In the genomic region with DNA sequence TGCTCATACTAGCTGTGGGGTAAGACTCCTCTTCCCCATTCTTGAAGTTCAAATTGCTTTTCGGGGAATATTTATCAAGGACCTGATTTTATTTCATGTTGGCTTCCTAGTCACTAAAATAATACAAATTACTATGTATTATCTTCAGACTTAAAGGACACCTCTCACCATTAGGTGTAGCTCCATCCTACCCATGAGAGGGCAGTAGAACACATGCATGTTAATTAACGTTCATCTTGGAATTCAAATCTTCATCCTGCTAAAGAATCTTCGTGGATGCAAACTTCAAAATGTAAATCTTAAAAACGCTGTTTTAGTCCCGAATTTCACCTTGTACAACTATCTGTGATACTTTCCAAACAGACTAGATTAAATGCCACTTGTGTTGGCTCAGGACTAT, we compare ENCODE assay signal across 26 mouse cellular contexts. TPM values are rescaled to one million over a fixed set of nuclear protein-coding genes. Genes with fewer than 3 reads are reported as not detected.
A peak's percentile ranks its signal among the peaks of the same experiment; 100 is the strongest.
DNase-seq lines count a peak whose midpoint lies in the region; ATAC-seq and TF ChIP-seq lines count a peak whose summit lies in the region.
"Had no signal": no experiment of that assay in that cellular context is flagged by ENCODE, and none has a peak within 500 bp of the region (broad histone marks: within the 10 kb centered on the region; RNA-seq: fewer than 3 reads in every experiment).

No protein-coding gene starts in this region.

- no peaks in the 10 kb centered on the region for H3K36me3 ChIP-seq in liver, embryonic 12.5 days
- no peaks in the 10 kb centered on the region for H3K36me3 ChIP-seq in liver, embryonic 11.5 days (ENCODE audit: control insufficient read depth, insufficient read depth, low read length)
- H3K36me3 ChIP-seq in E14TG2a.4 (ENCODE audit: insufficient read depth, low read length) = 0 out of 2 replicates have a peak, but pooled peaks cover 3% of the 10 kb centered on the region
- no peaks in the 10 kb centered on the region for H3K36me3 ChIP-seq in liver, embryonic 15.5 days (replicated peaks)
- H3K36me3 ChIP-seq: forebrain, embryonic 10.5 days; heart, embryonic 10.5 days; hindbrain, embryonic 12.5 days; limb, embryonic 12.5 days; midbrain, embryonic 12.5 days; neural tube, embryonic 12.5 days; stomach, embryonic 15.5 days had no signal

- H3K27ac ChIP-seq in gastrocnemius, adult 2 months = peak overlapping the region; percentile 46
- no peak overlapping the region for H3K27ac ChIP-seq in liver, embryonic 12.5 days
- H3K27ac ChIP-seq in liver, embryonic 11.5 days (ENCODE audit: low read depth, low read length) = no peak overlapping the region
- no peak overlapping the region for H3K27ac ChIP-seq in liver, embryonic 15.5 days (replicated peaks)
- H3K27ac ChIP-seq: forebrain, embryonic 10.5 days; hindbrain, embryonic 12.5 days; layer of hippocampus, adult 2 months; limb, embryonic 12.5 days; midbrain, embryonic 12.5 days; neural tube, embryonic 12.5 days; stomach, embryonic 15.5 days had no signal

- intact Hi-C loops in gastrocnemius, adult 2 months (cut with DNase I) = loop anchor here (5.0 kb wide), 2 partner anchors 46 to 71 kb away; a partner anchor contains a TSS

- no peaks in the 10 kb centered on the region for H3K9me3 ChIP-seq in liver, embryonic 12.5 days (replicated peaks)
- no peaks in the 10 kb centered on the region for H3K9me3 ChIP-seq in liver, embryonic 11.5 days (ENCODE audit: control insufficient read depth, low read length)
- no peaks in the 10 kb centered on the region for H3K9me3 ChIP-seq in E14TG2a.4 (ENCODE audit: low read length)
- H3K9me3 ChIP-seq in liver, embryonic 15.5 days (replicated peaks) = no peaks in the 10 kb centered on the region
- H3K9me3 ChIP-seq: forebrain, embryonic 10.5 days; heart, embryonic 10.5 days; hindbrain, embryonic 12.5 days; limb, embryonic 12.5 days; midbrain, embryonic 12.5 days; neural tube, embryonic 12.5 days; stomach, embryonic 15.5 days had no signal

- no peak for TF ChIP-seq CTCF in gastrocnemius, adult 2 months (IDR thresholded peaks at IDR 0.05)
- TF ChIP-seq CTCF in E14TG2a.4 (conservative IDR thresholded peaks at IDR 0.05; ENCODE audit: low read length) = no peak

- no peak for DNase-seq in gastrocnemius, adult 2 months
- no peak for DNase-seq in gastrocnemius, adult 8-10 months (ENCODE audit: low spot score in 2 of 2)
- DNase-seq in liver, embryonic 11.5 days (ENCODE audit: low spot score) = no peak
- no peak for DNase-seq in right cerebral cortex, adult 18-20 months
- DNase-seq in urinary bladder, postnatal 10 days (ENCODE audit: low spot score) = no peak
- DNase-seq: adrenal gland, postnatal 14 days; cerebellum, adult 8-10 months; cerebellum, postnatal 36 days; kidney, adult 9 months; right cerebral cortex, postnatal 4 days; thymus, adult 18-20 months had no signal

- H3K4me2 ChIP-seq in liver, embryonic 12.5 days = peak overlapping the region; percentile 99
- no peak overlapping the region for H3K4me2 ChIP-seq in liver, embryonic 11.5 days
- peak overlapping the region; percentile 98; the same call in 1 of the 2 replicates for H3K4me2 ChIP-seq in liver, embryonic 15.5 days

- H3K27me3 ChIP-seq in liver, embryonic 12.5 days (replicated peaks) = peaks cover 9% of the 10 kb centered on the region; the same call in 1 of the 2 replicates
- H3K27me3 ChIP-seq in liver, embryonic 11.5 days (replicated peaks; ENCODE audit: control insufficient read depth, insufficient read depth, low read length) = no peaks in the 10 kb centered on the region
- H3K27me3 ChIP-seq in E14TG2a.4 (ENCODE audit: insufficient read depth, low read length) = no peaks in the 10 kb centered on the region
- H3K27me3 ChIP-seq in liver, embryonic 15.5 days = peaks cover 15% of the 10 kb centered on the region; the same call in 1 of the 2 replicates
- H3K27me3 ChIP-seq: limb, embryonic 12.5 days; stomach, embryonic 15.5 days had no signal

- H3K4me1 ChIP-seq in liver, embryonic 12.5 days = peaks cover 48% of the 10 kb centered on the region
- no peaks in the 10 kb centered on the region; the same call in 1 of the 2 replicates for H3K4me1 ChIP-seq in liver, embryonic 11.5 days (replicated peaks; ENCODE audit: control insufficient read depth, insufficient read depth, low read length)
- peaks cover 67% of the 10 kb centered on the region for H3K4me1 ChIP-seq in E14TG2a.4 (replicated peaks; ENCODE audit: low read depth, low read length)
- H3K4me1 ChIP-seq in liver, embryonic 15.5 days (replicated peaks) = peaks cover 24% of the 10 kb centered on the region

- no peak overlapping the region for H3K4me3 ChIP-seq in gastrocnemius, adult 2 months
- no peak overlapping the region for H3K4me3 ChIP-seq in liver, embryonic 12.5 days
- no peak overlapping the region for H3K4me3 ChIP-seq in liver, embryonic 11.5 days (ENCODE audit: low read depth, low read length)
- peak overlapping the region; percentile 94 for H3K4me3 ChIP-seq in E14TG2a.4 (replicated peaks; ENCODE audit: low read length)
- H3K4me3 ChIP-seq in liver, embryonic 15.5 days (replicated peaks) = no peak overlapping the region

- no peak for ATAC-seq in liver, embryonic 12.5 days
- no peak for ATAC-seq in liver, embryonic 11.5 days (replicated peaks; ENCODE audit: low FRiP score)
- no peak for ATAC-seq in liver, embryonic 15.5 days (ENCODE audit: insufficient read depth)

- WGBS in liver, embryonic 12.5 days (ENCODE audit: insufficient replicate concordance) = 53% methylated on average over 5 of the region's 5 CpGs
- WGBS in liver, embryonic 11.5 days = 60% methylated on average over 5 of the region's 5 CpGs
- WGBS in liver, embryonic 15.5 days (ENCODE audit: insufficient replicate concordance) = 46% methylated on average over 5 of the region's 5 CpGs

- no peak overlapping the region for H3K9ac ChIP-seq in liver, embryonic 12.5 days
- H3K9ac ChIP-seq in liver, embryonic 11.5 days (ENCODE audit: low read depth, low read length) = no peak overlapping the region
- H3K9ac ChIP-seq in liver, embryonic 15.5 days = no peak overlapping the region
- H3K9ac ChIP-seq: hindbrain, embryonic 12.5 days; neural tube, embryonic 12.5 days; stomach, embryonic 15.5 days had no signal

RNA-seq across cellular contexts. Expression of a gene that starts 1.2 kb away (rescaled TPM):
- total RNA-seq in gastrocnemius, adult 2 months (2021) = 1 to 10 TPM; 2.3 to 2.5 TPM
- 1 to 10 TPM; 2.1 to 4.1 (median 3.0) TPM for total RNA-seq in gastrocnemius, adult 8-10 months (2022)
- polyA plus RNA-seq in liver, embryonic 12.5 days (2016; fragmentation: Nextera tagmentation; extraction: Ambion mirVana) = 13.0 and 13.1 TPM in 2 replicates
- 8.2 and 8.8 TPM in 2 replicates for polyA plus RNA-seq in liver, embryonic 11.5 days (2014; fragmentation: Nextera tagmentation; extraction: Ambion mirVana)
- polyA plus RNA-seq in liver, embryonic 15.5 days (2015; fragmentation: Nextera tagmentation; extraction: Ambion mirVana) = 7.8 and 8.9 TPM in 2 replicates

RNA-seq across cellular contexts. Expression of a gene that starts 27.4 kb away (rescaled TPM):
- 1,000 to 10,000 TPM; 1,020 to 1,179 TPM for total RNA-seq in gastrocnemius, adult 2 months (2021)
- 1,000 to 10,000 TPM; 1,212 to 1,718 (median 1,419) TPM for total RNA-seq in gastrocnemius, adult 8-10 months (2022)
- polyA plus RNA-seq in liver, embryonic 12.5 days (2016; fragmentation: Nextera tagmentation; extraction: Ambion mirVana) = 0.12 and 0.13 TPM in 2 replicates
- polyA plus RNA-seq in liver, embryonic 11.5 days (2014; fragmentation: Nextera tagmentation; extraction: Ambion mirVana) = 0.40 and 0.53 TPM in 2 replicates
- polyA plus RNA-seq in liver, embryonic 15.5 days (2015; fragmentation: Nextera tagmentation; extraction: Ambion mirVana) = 0.77 and 0.94 TPM in 2 replicates
- total RNA-seq: adrenal gland, postnatal 14 days; granulocyte monocyte progenitor cell, adult 5-6 weeks; heart, postnatal 10 days; layer of hippocampus, adult 2 months; layer of hippocampus, postnatal 25 days; left cerebral cortex, postnatal 14 days had no signal
- polyA plus RNA-seq: forebrain, embryonic 10.5 days; heart, embryonic 10.5 days; hindbrain, embryonic 12.5 days; stomach, embryonic 15.5 days had no signal

RNA-seq across cellular contexts. Expression of a gene that starts 43.1 kb away (rescaled TPM):
- 10 to 100 TPM; 50.1 to 53.5 TPM for total RNA-seq in gastrocnemius, adult 2 months (2021)
- total RNA-seq in gastrocnemius, adult 8-10 months (2022) = 10 to 100 TPM; 46.3 to 56.6 (median 51.7) TPM
- polyA plus RNA-seq in liver, embryonic 12.5 days (2016; fragmentation: Nextera tagmentation; extraction: Ambion mirVana) = 59.4 and 61.5 TPM in 2 replicates
- 102 and 112 TPM in 2 replicates for polyA plus RNA-seq in liver, embryonic 11.5 days (2014; fragmentation: Nextera tagmentation; extraction: Ambion mirVana)
- 32.7 and 37.1 TPM in 2 replicates for polyA plus RNA-seq in liver, embryonic 15.5 days (2015; fragmentation: Nextera tagmentation; extraction: Ambion mirVana)
